Mouse (Mus musculus) stomach, postnatal 0 days (tissue): ENCODE results near the gene AC134908.4.

Experiments used
- CTCF ChIP-seq: IDR thresholded peaks from 2 replicates; pipeline ENCODE4 v1.5.1; 2016; ENCODE audit warnings: antibody characterized with exemption, low read depth, mild to moderate bottlenecking, moderate library complexity
- EP300 ChIP-seq: optimal IDR thresholded peaks from 2 replicates; pipeline ENCODE3; 2016; ENCODE audit warnings: antibody characterized with exemption

- no peak for TF ChIP-seq CTCF
- no peak for TF ChIP-seq EP300
Observed at GRCm38 (mm10) chr17:25754241-25754640, 41.2 kb downstream of the AC134908.4 start, which contains the start of gene Msln.
